Mouse (Mus musculus) testis, adult 2 months (tissue): ENCODE data around the gene Cd164. TPM values are rescaled to one million over a fixed set of nuclear protein-coding genes. Genes with fewer than 3 reads are reported as not detected.

ENCODE experiments used
- H3K27ac ChIP-seq: fragments of 200-500 bp; 2 replicates; pipeline ENCODE4 v1.5.1; 2012; ENCODE audit warnings: low read depth, low read length; ENCODE audit not compliant: control insufficient read depth, insufficient read depth
- H3K27me3 ChIP-seq: fragments of 200-500 bp; 2 replicates; pipeline ENCODE4 v1.6.1; 2012; ENCODE audit warnings: mild to moderate bottlenecking, low read length, moderate library complexity; ENCODE audit not compliant: control insufficient read depth, insufficient read depth
- H3K36me3 ChIP-seq: fragments of 200-500 bp; 2 replicates; pipeline ENCODE4 v1.6.1; 2012; ENCODE audit warnings: mild to moderate bottlenecking, low read length; ENCODE audit not compliant: control insufficient read depth, insufficient read depth
- H3K4me1 ChIP-seq: fragments of 200-500 bp; 2 replicates; pipeline ENCODE4 v1.6.1; 2012; ENCODE audit warnings: low read length; ENCODE audit not compliant: control insufficient read depth, insufficient read depth
- H3K4me3 ChIP-seq: fragments of 200-500 bp; 2 replicates; pipeline ENCODE4 v1.5.1; 2012; ENCODE audit warnings: low read depth, mild to moderate bottlenecking, low read length, moderate library complexity, mixed read lengths; ENCODE audit not compliant: control insufficient read depth
- CTCF ChIP-seq: fragments of 200-500 bp; IDR thresholded peaks from 2 replicates; pipeline ENCODE4 v1.5.1; 2012; ENCODE audit warnings: low read depth, mild to moderate bottlenecking, inconsistent platforms, low read length, moderate library complexity; ENCODE audit not compliant: control insufficient read depth, insufficient read depth, insufficient replicate concordance
- POLR2A ChIP-seq: fragments of 200-500 bp; IDR thresholded peaks from 2 replicates; pipeline ENCODE4 v1.6.1; 2012; ENCODE audit warnings: low read depth, mild to moderate bottlenecking, inconsistent platforms, low read length, moderate library complexity; ENCODE audit not compliant: control insufficient read depth
- polyA plus RNA-seq: library from polyadenylated mRNA; depleted of rRNA; stranded (reverse); fragments of >200 nt; gene quantifications from 2 replicates; pipeline ENCODE4 v1.2.3, GENCODE M21; 2012

Gene Cd164
- polyA plus RNA-seq, 1 experiment, result 279 TPM

GRCm38 (mm10) chr10:41477018-41477277 lies 42.3 kb upstream of the Cd164 start:
- Histone ChIP-seq H3K4me3 (peak overlapping the region; percentile 50), H3K4me1 (peaks cover 22% of the 10 kb centered on the region), H3K27me3 (no peaks in the 10 kb centered on the region), H3K36me3 (no peaks in the 10 kb centered on the region), H3K27ac (peak overlapping the region; percentile 10; the same call in 1 of the 2 replicates)
- TF ChIP-seq CTCF, result no peak
- TF ChIP-seq POLR2A, result no peak

- peak overlapping the region; percentile 50 for H3K4me3 ChIP-seq
- no peaks in the 10 kb centered on the region for H3K27me3 ChIP-seq
- H3K27ac ChIP-seq, result peak overlapping the region; percentile 10; the same call in 1 of the 2 replicates
- no peaks in the 10 kb centered on the region for H3K36me3 ChIP-seq
- TF ChIP-seq CTCF (no peak), POLR2A (no peak)
- peaks cover 23% of the 10 kb centered on the region for H3K4me1 ChIP-seq
Measured at GRCm38 (mm10) chr10:41477278-41478181, 41.7 kb upstream of the Cd164 start.

- Histone ChIP-seq H3K4me1 (peaks cover 23% of the 10 kb centered on the region), H3K27me3 (no peaks in the 10 kb centered on the region), H3K27ac (no peak overlapping the region), H3K36me3 (no peaks in the 10 kb centered on the region), H3K4me3 (no peak overlapping the region)
- TF ChIP-seq POLR2A, result no peak
- TF ChIP-seq CTCF, result no peak
Measured at GRCm38 (mm10) chr10:41479961-41480360, 39.3 kb upstream of the Cd164 start.

GRCm38 (mm10) chr10:41480938-41481880 lies 38.0 kb upstream of the Cd164 start:
- no peaks in the 10 kb centered on the region for H3K27me3 ChIP-seq
- TF ChIP-seq POLR2A, result no peak
- TF ChIP-seq CTCF, result no peak
- H3K36me3 ChIP-seq, result no peaks in the 10 kb centered on the region
- H3K4me1 ChIP-seq, result peaks cover 19% of the 10 kb centered on the region
- H3K4me3 ChIP-seq, result peak overlapping the region; percentile 36
- H3K27ac ChIP-seq, result no peak overlapping the region

- Histone ChIP-seq H3K4me1 (peaks cover 13% of the 10 kb centered on the region), H3K4me3 (no peak overlapping the region), H3K27ac (no peak overlapping the region), H3K36me3 (no peaks in the 10 kb centered on the region), H3K27me3 (no peaks in the 10 kb centered on the region)
- no peak for TF ChIP-seq CTCF
- no peak for TF ChIP-seq POLR2A
Measured at GRCm38 (mm10) chr10:41482446-41482845, 36.8 kb upstream of the Cd164 start.

GRCm38 (mm10) chr10:41485778-41486177 lies 33.4 kb upstream of the Cd164 start:
- Histone ChIP-seq H3K27me3 (no peaks in the 10 kb centered on the region), H3K27ac (no peak overlapping the region), H3K36me3 (no peaks in the 10 kb centered on the region), H3K4me1 (peaks cover 20% of the 10 kb centered on the region), H3K4me3 (no peak overlapping the region)
- TF ChIP-seq POLR2A (no peak; the same call in 1 of the 2 replicates), CTCF (no peak)
